Mouse (Mus musculus) neutrophil, adult 65 days (primary cell): Measurements from ENCODE around the gene Dgki. TPM values are rescaled to one million over a fixed set of nuclear protein-coding genes. Genes with fewer than 3 reads are reported as not detected.

Source experiments
- total RNA-seq: library from RNA; stranded (reverse); gene quantifications from 2 replicates; pipeline ENCODE4 v1.2.4, GENCODE M21; 2023

The Dgki gene
- not detected in 2 replicates for total RNA-seq

GRCm38 (mm10) chr6:37299562-37300390, at the start of gene Dgki:
TSS of gene Dgki (minus strand) at chr6:37300184.

GRCm38 (mm10) chr6:36809747-36810285, 490.2 kb downstream of the Dgki start, which contains the start of gene Ptn:
TSS of gene Ptn (minus strand) at chr6:36810220.

Other genes starting within 250 kb of the Dgki start
- gene Creb3l2, start 142.0 kb upstream of the Dgki start, total RNA-seq, result 5.7 and 6.9 TPM in 2 replicates
- not detected in 2 replicates for gene Akr1d1, start 230.0 kb upstream of the Dgki start, total RNA-seq